Mouse (Mus musculus) CH12F3 (cell line): ENCODE data around the gene BC067074.

Source experiments
- in situ Hi-C: fragments of 300-500 bp; cut with MboI; formaldehyde crosslinking; loops from 2 replicates; pipeline ENCODE4 v1.14.3; 2020; ENCODE audit warnings: low sequenced_read_pairs

BC067074 gene

GRCm38 (mm10) chr13:113425907-113426306 lies 132.9 kb downstream of the BC067074 start:
- in situ Hi-C loops: no loop called here
